15 mouse cellular contexts compared by ENCODE assay signal in the genomic region with DNA sequence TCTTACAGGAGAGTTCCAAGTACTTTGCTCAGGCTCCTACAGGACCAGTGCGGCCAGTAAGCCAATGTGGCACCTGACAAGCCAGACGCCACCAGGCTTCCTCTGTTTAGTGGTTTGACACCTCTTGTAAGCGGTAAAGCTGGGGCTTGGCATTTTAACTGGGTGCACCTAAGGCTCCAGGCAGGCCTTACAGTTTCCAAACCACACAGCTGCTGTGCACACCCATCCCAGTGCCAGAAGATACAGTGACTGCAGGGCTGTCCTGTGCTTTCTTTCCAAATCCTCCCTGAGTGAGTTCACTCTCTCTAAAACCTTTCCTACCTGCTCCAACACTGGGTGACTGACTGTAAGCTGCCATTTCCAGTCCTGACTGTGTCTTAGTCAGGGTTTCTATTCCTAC. TPM values are rescaled to one million over a fixed set of nuclear protein-coding genes. Genes with fewer than 3 reads are reported as not detected.
DNase-seq lines count a peak whose midpoint lies in the region.
"Had no signal": no experiment of that assay in that cellular context is flagged by ENCODE, and none has a peak within 500 bp of the region (broad histone marks: within the 10 kb centered on the region; RNA-seq: fewer than 3 reads in every experiment).

No protein-coding gene starts in this region.

- DNase-seq in CD4-positive helper T cell, adult 2 months (ENCODE audit: low read depth, low spot score): peak; percentile 10
- DNase-seq in fat pad, adult 2 months (ENCODE audit: extremely low read depth, low read depth, low spot score): peak; percentile 92
- DNase-seq in induced T-regulatory cell, adult 2 months (ENCODE audit: low read depth): peak; percentile 14
- no peak for DNase-seq in adipocyte (ENCODE audit: low spot score)
- no peak for DNase-seq in heart, postnatal 36 days
- DNase-seq in testis, postnatal 14 days (ENCODE audit: low spot score): no peak
- DNase-seq: adrenal gland, adult 8-10 months; adrenal gland, postnatal 14 days; adrenal gland, postnatal 36 days; cerebellum, adult 11-12 months; cerebellum, adult 2 months; cerebellum, adult 9-10 months; cerebellum, postnatal 10 days; cerebellum, postnatal 25 days had no signal

- intact Hi-C loops in heart, postnatal 36 days (cut with DNase I): no loop called here

RNA-seq across cellular contexts. Expression of a gene that starts 28.5 kb away (rescaled TPM):
- total RNA-seq in heart, postnatal 36 days (2021): not detected
- total RNA-seq: adrenal gland, postnatal 14 days; CH12.LX had no signal

RNA-seq across cellular contexts. Expression of a gene that starts 30.7 kb away (rescaled TPM):
- total RNA-seq in heart, postnatal 36 days (2021): 10 to 100 TPM; 11.3 to 16.0 TPM

RNA-seq across cellular contexts. Expression of a gene that starts 55.9 kb away (rescaled TPM):
- total RNA-seq in heart, postnatal 36 days (2021): 1 to 10 TPM; 7.1 to 7.5 TPM

Comparison
In these comparisons a context has a peak if more than half of its experiments do, and no peak if none do; other contexts are left out.
1. DNase-seq: peak in CD4-positive helper T cell, adult 2 months (single experiment), fat pad, adult 2 months (single experiment) and induced T-regulatory cell, adult 2 months (single experiment); none in adipocyte (single experiment), heart, postnatal 36 days (0 of 2) and testis, postnatal 14 days (single experiment).